Mouse (Mus musculus) liver, embryonic 14.5 days (tissue): ENCODE measurements around the gene Gp9. TPM values are rescaled to one million over a fixed set of nuclear protein-coding genes. Genes with fewer than 3 reads are reported as not detected.
"Not testable (repeated sequence)": the region's sequence is repeated elsewhere in the genome, so short reads cannot be mapped to it uniquely, and the experiment has no call there.

Experiments
- ATAC-seq: fragments of 200-750 bp; cut with Nextera tagmentation; 2 replicates; pipeline ENCODE4 v1.8.0; 2017; ENCODE audit warnings: moderate number of reproducible peaks, mild to moderate bottlenecking, moderate library complexity; ENCODE audit not compliant: insufficient read depth
- DNase-seq, 3 experiments: peaks; one replicate each; pipeline ENCODE4 v3.0.0-alpha.2; 2012 to 2013; ENCODE audit warnings: low read depth in 3 of 3, low spot score in 3 of 3
- H3K27ac ChIP-seq: fragments of 300-500 bp; sonication (generic); 2 replicates; pipeline ENCODE4 v1.5.1; 2014; ENCODE audit warnings: moderate library complexity, mild to moderate bottlenecking, control low read depth, inconsistent platforms
- H3K27me3 ChIP-seq: fragments of 300-500 bp; sonication (generic); 2 replicates; pipeline ENCODE4 v1.6.1; 2014; ENCODE audit warnings: mild to moderate bottlenecking, low read length, moderate library complexity; ENCODE audit not compliant: control insufficient read depth, insufficient read depth
- H3K36me3 ChIP-seq: fragments of 300-500 bp; sonication (generic); replicated peaks from 2 replicates; pipeline ENCODE4 v1.6.1; 2014; ENCODE audit warnings: low read depth; ENCODE audit not compliant: control insufficient read depth, insufficient read depth
- H3K4me1 ChIP-seq, 2 experiments: fragments of 200-500 bp in 1 of 2; fragments of 300-500 bp in 1 of 2; sonication (generic) in 1 of 2; replicated peaks; 2 replicates each; pipeline ENCODE4 v1.6.1; 2012 to 2014; ENCODE audit warnings: antibody characterized with exemption in 1 of 2, inconsistent platforms in 1 of 2, low read length in 1 of 2; ENCODE audit not compliant: control insufficient read depth in 2 of 2, insufficient read depth in 2 of 2
- H3K4me2 ChIP-seq: fragments of 300-500 bp; sonication (generic); 2 replicates; pipeline ENCODE4 v1.6.1; 2014; ENCODE audit warnings: low read depth, mild to moderate bottlenecking, control low read depth, moderate library complexity
- H3K4me3 ChIP-seq, 2 experiments: fragments of 200-500 bp in 1 of 2; fragments of 300-500 bp in 1 of 2; sonication (generic) in 1 of 2; 2 replicates each; pipeline ENCODE4 v1.5.1; 2012 to 2014; ENCODE audit warnings: low read depth in 2 of 2, low read length in 2 of 2, mild to moderate bottlenecking in 2 of 2, control low read depth in 1 of 2, inconsistent platforms in 1 of 2, moderate library complexity in 1 of 2; ENCODE audit not compliant: insufficient read depth in 1 of 2
- H3K9ac ChIP-seq: fragments of 300-500 bp; sonication (generic); replicated peaks from 2 replicates; pipeline ENCODE4 v1.6.1; 2014; ENCODE audit warnings: mild to moderate bottlenecking, control low read depth, moderate library complexity
- H3K9me3 ChIP-seq: fragments of 300-500 bp; sonication (generic); 2 replicates; pipeline ENCODE4 v1.6.1; 2016; ENCODE audit warnings: low read length, mixed read lengths; ENCODE audit not compliant: control insufficient read depth
- CTCF ChIP-seq: IDR thresholded peaks from 2 replicates; pipeline ENCODE4 v1.5.1; 2016; ENCODE audit warnings: antibody characterized with exemption, low read depth, control low read depth
- EP300 ChIP-seq: IDR thresholded peaks from 2 replicates; pipeline ENCODE4 v1.6.1; 2016; ENCODE audit warnings: antibody characterized with exemption, low read depth
- WGBS: fragments of 180-500 bp; shearing (Covaris S2); extraction: QIAGEN DNeasy Blood & Tissue Kit; methylation state at CpG from one replicate; pipeline ENCODE4 v1.1.7; 2014; ENCODE audit not compliant: insufficient replicate concordance; 5-methylcytosine and 5-hydroxymethylcytosine counted together
- polyA plus RNA-seq, 2 experiments: library from polyadenylated mRNA; depleted of rRNA in 1 of 2; stranded (reverse) in 1 of 2; unstranded in 1 of 2; fragments of >200 nt; fragmentation: Nextera tagmentation in 1 of 2; extraction: Ambion mirVana in 1 of 2; gene quantifications; 2 replicates each; pipeline versions ENCODE4 v1.2.1 to v1.2.3; 2012 to 2014

Gp9 gene
- polyA plus RNA-seq, 2 experiments: 29.1 to 35.1 TPM

- no peak for DNase-seq
- no peak for ATAC-seq
- WGBS: 76% methylated on average over 8 of the region's 8 CpGs
Measured at GRCm38 (mm10) chr6:87756896-87757295, 21.0 kb upstream of the Gp9 start.

DNA sequence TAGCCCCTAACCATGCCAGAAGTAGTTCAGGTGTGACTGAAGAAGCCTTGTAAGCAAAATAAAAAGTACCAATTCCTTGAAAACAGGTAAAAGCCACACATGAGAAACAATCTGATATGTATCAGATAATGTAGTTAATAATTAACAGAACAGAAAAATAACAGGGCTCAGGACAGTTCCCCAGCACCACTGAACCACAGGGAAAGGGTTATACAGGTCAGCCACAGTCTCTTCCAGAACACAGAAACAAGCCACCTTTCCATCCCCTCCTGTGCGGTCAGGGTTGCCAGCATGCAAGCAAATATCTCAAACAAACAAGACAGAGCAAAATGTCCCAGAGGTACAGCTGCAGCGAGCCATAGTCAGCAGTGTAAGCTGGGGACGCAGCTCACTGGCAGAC lies 18.5 kb upstream of the Gp9 start:
- DNase-seq (no peak), ATAC-seq (no peak)
- Histone ChIP-seq H3K27ac (no peak overlapping the region; the same call in 1 of the 2 replicates), H3K4me1 (peaks cover 17 to 32% of the 10 kb centered on the region in 2 experiments), H3K4me2 (peak overlapping the region; percentile 9; the same call in 1 of the 2 replicates), H3K9me3 (no peaks in the 10 kb centered on the region), H3K27me3 (no peaks in the 10 kb centered on the region), H3K9ac (no peak overlapping the region), H3K36me3 (no peaks in the 10 kb centered on the region), H3K4me3 (no peak overlapping the region)
- TF ChIP-seq CTCF (no peak), EP300 (no peak)
- 64% methylated on average over 3 of the region's 3 CpGs for WGBS

More at GRCm38 (mm10) chr6:87756896-87757295, 21.0 kb upstream of the Gp9 start:
- Histone ChIP-seq H3K9ac (no peak overlapping the region), H3K27ac (no peak overlapping the region), H3K4me3 (no peak overlapping the region), H3K27me3 (no peaks in the 10 kb centered on the region), H3K4me1 (peaks cover 0 to 16% of the 10 kb centered on the region in 2 experiments; a peak in 2 of 4 replicates), H3K36me3 (no peaks in the 10 kb centered on the region), H3K9me3 (no peaks in the 10 kb centered on the region), H3K4me2 (no peak overlapping the region)
- no peak for TF ChIP-seq EP300

DNA sequence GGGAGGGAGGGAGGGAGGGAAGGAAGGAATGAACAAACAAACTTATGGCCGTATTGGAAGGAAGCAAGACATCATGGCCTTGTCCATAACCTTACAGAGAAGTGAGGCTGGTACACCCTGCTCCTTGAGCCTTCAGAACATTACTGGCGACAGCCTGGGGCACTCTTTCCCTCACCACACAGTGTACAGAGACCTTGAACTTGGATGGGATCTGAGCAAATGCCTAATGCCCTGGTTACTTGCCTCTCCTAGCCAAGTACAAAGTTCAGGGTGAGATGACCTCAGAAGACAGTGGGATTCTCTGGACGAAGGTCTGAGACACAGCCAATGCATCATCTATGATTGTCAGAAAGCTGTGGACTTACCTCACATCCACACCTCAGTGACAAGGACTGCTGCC lies 18.0 kb upstream of the Gp9 start:
- TF ChIP-seq EP300: no peak
- no peak for TF ChIP-seq CTCF
- ATAC-seq: no peak
- Histone ChIP-seq H3K4me3 (no peak overlapping the region), H3K9me3 (no peaks in the 10 kb centered on the region), H3K27ac (no peak overlapping the region), H3K4me2 (no peak overlapping the region), H3K4me1 (peaks cover 17 to 30% of the 10 kb centered on the region in 2 experiments), H3K27me3 (no peaks in the 10 kb centered on the region), H3K9ac (no peak overlapping the region), H3K36me3 (no peaks in the 10 kb centered on the region)
- WGBS: 60% methylated on average over 3 of the region's 3 CpGs
- no peak for DNase-seq

DNA sequence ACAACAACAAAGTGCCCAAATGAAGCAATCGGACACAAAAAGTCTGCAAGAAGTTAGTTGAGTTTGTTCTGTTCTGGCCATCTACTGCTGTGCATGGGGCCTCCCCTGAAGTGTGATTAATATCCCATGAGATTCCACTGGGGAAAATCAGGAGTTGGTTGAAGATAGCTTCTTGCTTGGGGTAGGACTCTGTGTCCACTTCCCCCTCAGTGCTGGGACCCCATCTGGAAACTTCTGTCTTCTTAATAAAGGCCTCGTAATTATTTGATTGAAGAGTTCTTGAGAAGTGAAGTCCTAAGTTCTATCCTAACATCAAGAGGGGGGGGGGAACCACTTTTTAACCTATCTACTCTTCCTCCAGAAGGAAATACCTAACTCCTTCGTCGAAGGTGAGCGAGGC lies 15.7 kb upstream of the Gp9 start:
- ATAC-seq (no peak), DNase-seq (no peak)
- H3K4me1 ChIP-seq: peaks cover 17 to 29% of the 10 kb centered on the region in 2 experiments
- H3K9me3 ChIP-seq: no peaks in the 10 kb centered on the region
- peak overlapping the region; percentile 78 for H3K27ac ChIP-seq
- no peak for TF ChIP-seq CTCF
- no peak for TF ChIP-seq EP300
- H3K36me3 ChIP-seq: no peaks in the 10 kb centered on the region
- no peak overlapping the region for H3K9ac ChIP-seq
- H3K27me3 ChIP-seq: no peaks in the 10 kb centered on the region
- 77% methylated on average over 5 of the region's 5 CpGs for WGBS
- H3K4me2 ChIP-seq: no peak overlapping the region
- H3K4me3 ChIP-seq: no peak overlapping the region

DNA sequence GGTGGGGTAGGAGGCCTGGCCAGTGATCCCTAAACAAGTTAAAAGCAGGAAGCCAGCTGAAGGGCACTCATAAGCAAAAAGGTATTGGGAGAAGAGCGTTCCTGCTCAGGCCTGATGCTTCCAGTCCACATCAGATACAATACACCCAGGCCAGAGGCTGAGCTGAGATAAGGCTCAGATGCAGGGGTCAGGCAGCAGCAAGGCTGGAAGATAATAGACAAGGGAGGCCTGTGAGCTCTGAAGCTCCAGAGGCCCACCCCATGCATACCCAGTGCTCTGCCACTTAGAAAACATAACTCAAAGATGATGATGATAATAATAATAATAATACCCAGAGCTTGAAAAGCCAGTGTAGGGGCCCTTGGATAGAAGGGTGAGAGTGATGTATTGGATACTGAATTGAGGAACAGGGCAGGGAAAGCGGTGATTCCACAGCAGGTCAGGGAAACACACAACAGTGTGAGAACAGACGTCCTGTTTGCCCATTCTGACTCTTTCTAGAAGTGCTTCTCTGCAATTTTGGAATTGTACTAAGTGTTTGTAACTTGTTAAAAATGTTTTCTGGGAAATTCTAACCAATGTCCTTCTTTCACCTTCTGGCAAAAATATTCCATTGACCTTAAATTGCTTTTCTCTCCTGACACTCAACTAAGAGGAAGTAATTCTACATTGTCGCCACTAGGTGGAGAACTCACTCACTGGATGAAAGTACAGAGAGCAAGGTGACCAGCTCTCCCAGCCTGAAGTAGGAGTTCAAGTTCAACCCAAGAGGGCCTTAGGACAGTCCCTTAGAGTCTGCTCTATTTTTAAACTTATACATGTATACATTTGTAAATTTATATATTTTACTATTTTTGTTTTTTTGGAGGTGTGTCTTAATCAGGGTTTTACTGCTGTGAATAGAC lies 14.2 kb upstream of the Gp9 start:
- H3K27me3 ChIP-seq: no peaks in the 10 kb centered on the region
- peak overlapping the region; percentile 54 for H3K9ac ChIP-seq
- H3K4me2 ChIP-seq: peak overlapping the region; percentile 45
- H3K4me1 ChIP-seq: peaks cover 17 to 29% of the 10 kb centered on the region in 2 experiments
- no peaks in the 10 kb centered on the region for H3K9me3 ChIP-seq
- peak overlapping the region; percentile 78 for H3K27ac ChIP-seq
- DNase-seq (peak; percentile 68 to 77 (median 74)), ATAC-seq (peak; percentile 99)
- TF ChIP-seq CTCF (peak; percentile 81), EP300 (peak; percentile 96)
- WGBS: 28% methylated on average over 4 of the region's 4 CpGs
- no peak overlapping the region for H3K4me3 ChIP-seq
- H3K36me3 ChIP-seq: no peaks in the 10 kb centered on the region

GRCm38 (mm10) chr6:87764296-87764695 lies 13.6 kb upstream of the Gp9 start:
- H3K4me3 ChIP-seq, H3K36me3 ChIP-seq, H3K9me3 ChIP-seq, H3K27me3 ChIP-seq, ATAC-seq, H3K9ac ChIP-seq, H3K4me2 ChIP-seq, DNase-seq: not testable (repeated sequence)
- WGBS: 94% methylated on average over 2 of the region's 2 CpGs
- H3K27ac ChIP-seq: peak overlapping the region; percentile 27; the same call in 1 of the 2 replicates
- peaks cover 17 to 29% of the 10 kb centered on the region in 2 experiments for H3K4me1 ChIP-seq
